Mouse (Mus musculus): Measurements from ENCODE around the gene BC052040. TPM values are rescaled to one million over a fixed set of nuclear protein-coding genes. Genes with fewer than 3 reads are reported as not detected.

BC052040 gene
- polyA plus RNA-seq, 1 experiment from 2014 or later, result 18.9 TPM

GRCm38 (mm10) chr2:115726806-115727205 lies 145.3 kb downstream of the BC052040 start:
- Histone ChIP-seq H3K9me3 (replicated peaks; ENCODE audit: control insufficient read depth, low read length) (no peaks in the 10 kb centered on the region), H3K4me2 (ENCODE audit: low read length) (no peak overlapping the region), H3K36me3 (ENCODE audit: control insufficient read depth, insufficient read depth, low read length) (no peaks in the 10 kb centered on the region), H3K4me3 (ENCODE audit: low read depth, low read length) (no peak overlapping the region), H3K4me1 (ENCODE audit: control insufficient read depth, insufficient read depth, low read length) (peaks cover 30% of the 10 kb centered on the region), H3K27ac (ENCODE audit: low read depth, low read length) (peak overlapping the region; percentile 88), H3K9ac (ENCODE audit: low read length) (no peak overlapping the region), H3K27me3 (replicated peaks; ENCODE audit: control insufficient read depth, insufficient read depth, low read length) (no peaks in the 10 kb centered on the region)
- WGBS, result 34% methylated on average over 5 of the region's 5 CpGs
- DNase-seq (ENCODE audit: low spot score) (peak; percentile 50), ATAC-seq (no peak)

- Histone ChIP-seq H3K27me3 (replicated peaks; ENCODE audit: control insufficient read depth, insufficient read depth, low read length) (no peaks in the 10 kb centered on the region), H3K9ac (ENCODE audit: low read length) (no peak overlapping the region), H3K9me3 (replicated peaks; ENCODE audit: control insufficient read depth, low read length) (no peaks in the 10 kb centered on the region), H3K4me1 (ENCODE audit: control insufficient read depth, insufficient read depth, low read length) (peaks cover 17% of the 10 kb centered on the region), H3K27ac (ENCODE audit: low read depth, low read length) (no peak overlapping the region), H3K4me3 (ENCODE audit: low read depth, low read length) (no peak overlapping the region), H3K4me2 (ENCODE audit: low read length) (no peak overlapping the region), H3K36me3 (ENCODE audit: control insufficient read depth, insufficient read depth, low read length) (no peaks in the 10 kb centered on the region)
- no peak for ATAC-seq
- 94% methylated on average over 6 of the region's 6 CpGs for WGBS
- no peak for DNase-seq (ENCODE audit: low spot score)
Measured at GRCm38 (mm10) chr2:115728627-115729026, 147.1 kb downstream of the BC052040 start.

- no peak for DNase-seq (ENCODE audit: low spot score)
- no peaks in the 10 kb centered on the region for H3K36me3 ChIP-seq (ENCODE audit: control insufficient read depth, insufficient read depth, low read length)
Measured at GRCm38 (mm10) chr2:115730502-115730901, 149.0 kb downstream of the BC052040 start.

GRCm38 (mm10) chr2:115731171-115731570 lies 149.7 kb downstream of the BC052040 start:
- ATAC-seq, result no peak
- no peaks in the 10 kb centered on the region for H3K9me3 ChIP-seq (replicated peaks; ENCODE audit: control insufficient read depth, low read length)
- H3K27me3 ChIP-seq (replicated peaks; ENCODE audit: control insufficient read depth, insufficient read depth, low read length), result no peaks in the 10 kb centered on the region
- no peak overlapping the region for H3K4me2 ChIP-seq (ENCODE audit: low read length)
- no peak overlapping the region for H3K9ac ChIP-seq (ENCODE audit: low read length)
- 0 out of 2 replicates have a peak, but pooled peaks cover 4% of the 10 kb centered on the region for H3K4me1 ChIP-seq (ENCODE audit: control insufficient read depth, insufficient read depth, low read length)
- no peak overlapping the region for H3K27ac ChIP-seq (ENCODE audit: low read depth, low read length)
- H3K4me3 ChIP-seq (ENCODE audit: low read depth, low read length), result no peak overlapping the region
- WGBS, result 83% methylated on average over 3 of the region's 3 CpGs
- H3K36me3 ChIP-seq (ENCODE audit: control insufficient read depth, insufficient read depth, low read length), result no peaks in the 10 kb centered on the region
- no peak for DNase-seq (ENCODE audit: low spot score)

More at GRCm38 (mm10) chr2:115730502-115730901, 149.0 kb downstream of the BC052040 start:
- Histone ChIP-seq H3K9ac (ENCODE audit: low read length) (no peak overlapping the region), H3K4me3 (ENCODE audit: low read depth, low read length) (no peak overlapping the region), H3K9me3 (replicated peaks; ENCODE audit: control insufficient read depth, low read length) (no peaks in the 10 kb centered on the region), H3K4me1 (ENCODE audit: control insufficient read depth, insufficient read depth, low read length) (0 out of 2 replicates have a peak, but pooled peaks cover 7% of the 10 kb centered on the region), H3K4me2 (ENCODE audit: low read length) (no peak overlapping the region), H3K27me3 (replicated peaks; ENCODE audit: control insufficient read depth, insufficient read depth, low read length) (no peaks in the 10 kb centered on the region), H3K27ac (ENCODE audit: low read depth, low read length) (no peak overlapping the region)
- 85% methylated on average over 6 of the region's 6 CpGs for WGBS
- ATAC-seq, result no peak

GRCm38 (mm10) chr2:115732572-115732971 lies 151.1 kb downstream of the BC052040 start:
- H3K27me3 ChIP-seq (replicated peaks; ENCODE audit: control insufficient read depth, insufficient read depth, low read length), result no peaks in the 10 kb centered on the region
- no peak overlapping the region for H3K4me2 ChIP-seq (ENCODE audit: low read length)
- WGBS, result 89% methylated on average over 4 of the region's 4 CpGs
- H3K4me1 ChIP-seq (ENCODE audit: control insufficient read depth, insufficient read depth, low read length), result no peaks in the 10 kb centered on the region
- ATAC-seq, result no peak
- no peak overlapping the region for H3K27ac ChIP-seq (ENCODE audit: low read depth, low read length)
- no peaks in the 10 kb centered on the region for H3K9me3 ChIP-seq (replicated peaks; ENCODE audit: control insufficient read depth, low read length)
- no peak overlapping the region for H3K4me3 ChIP-seq (ENCODE audit: low read depth, low read length)
- no peak for DNase-seq (ENCODE audit: low spot score)
- no peak overlapping the region for H3K9ac ChIP-seq (ENCODE audit: low read length)
- no peaks in the 10 kb centered on the region for H3K36me3 ChIP-seq (ENCODE audit: control insufficient read depth, insufficient read depth, low read length)

- no peak overlapping the region for H3K4me2 ChIP-seq (ENCODE audit: low read length)
- H3K9me3 ChIP-seq (replicated peaks; ENCODE audit: control insufficient read depth, low read length), result no peaks in the 10 kb centered on the region
- no peak for DNase-seq (ENCODE audit: low spot score)
- no peak overlapping the region for H3K4me3 ChIP-seq (ENCODE audit: low read depth, low read length)
- ATAC-seq, result no peak
- no peaks in the 10 kb centered on the region for H3K27me3 ChIP-seq (replicated peaks; ENCODE audit: control insufficient read depth, insufficient read depth, low read length)
- no peak overlapping the region for H3K27ac ChIP-seq (ENCODE audit: low read depth, low read length)
- H3K9ac ChIP-seq (ENCODE audit: low read length), result no peak overlapping the region
- 90% methylated on average over 8 of the region's 8 CpGs for WGBS
- H3K4me1 ChIP-seq (ENCODE audit: control insufficient read depth, insufficient read depth, low read length), result no peaks in the 10 kb centered on the region
- no peaks in the 10 kb centered on the region for H3K36me3 ChIP-seq (ENCODE audit: control insufficient read depth, insufficient read depth, low read length)
Measured at GRCm38 (mm10) chr2:115733017-115733692, 151.6 kb downstream of the BC052040 start.

GRCm38 (mm10) chr2:115734850-115735249 lies 153.3 kb downstream of the BC052040 start:
- DNase-seq (ENCODE audit: low spot score), result no peak
- H3K9ac ChIP-seq (ENCODE audit: low read length), result no peak overlapping the region
- ATAC-seq, result no peak
- no peaks in the 10 kb centered on the region for H3K36me3 ChIP-seq (ENCODE audit: control insufficient read depth, insufficient read depth, low read length)
- H3K9me3 ChIP-seq (replicated peaks; ENCODE audit: control insufficient read depth, low read length), result no peaks in the 10 kb centered on the region
- H3K27ac ChIP-seq (ENCODE audit: low read depth, low read length), result no peak overlapping the region
- WGBS, result 95% methylated on average over 6 of the region's 6 CpGs
- H3K4me1 ChIP-seq (ENCODE audit: control insufficient read depth, insufficient read depth, low read length), result no peaks in the 10 kb centered on the region
- no peak overlapping the region for H3K4me3 ChIP-seq (ENCODE audit: low read depth, low read length)
- no peaks in the 10 kb centered on the region for H3K27me3 ChIP-seq (replicated peaks; ENCODE audit: control insufficient read depth, insufficient read depth, low read length)
- H3K4me2 ChIP-seq (ENCODE audit: low read length), result no peak overlapping the region

- Histone ChIP-seq H3K27ac (ENCODE audit: low read depth, low read length) (no peak overlapping the region), H3K9ac (ENCODE audit: low read length) (no peak overlapping the region), H3K4me1 (ENCODE audit: control insufficient read depth, insufficient read depth, low read length) (no peaks in the 10 kb centered on the region), H3K9me3 (replicated peaks; ENCODE audit: control insufficient read depth, low read length) (no peaks in the 10 kb centered on the region), H3K4me2 (ENCODE audit: low read length) (no peak overlapping the region), H3K36me3 (ENCODE audit: control insufficient read depth, insufficient read depth, low read length) (no peaks in the 10 kb centered on the region), H3K4me3 (ENCODE audit: low read depth, low read length) (no peak overlapping the region), H3K27me3 (replicated peaks; ENCODE audit: control insufficient read depth, insufficient read depth, low read length) (no peaks in the 10 kb centered on the region)
- WGBS, result 93% methylated on average over 3 of the region's 3 CpGs
- ATAC-seq, result no peak
- DNase-seq (ENCODE audit: low spot score), result no peak
Measured at GRCm38 (mm10) chr2:115736416-115736815, 154.9 kb downstream of the BC052040 start.

GRCm38 (mm10) chr2:115737966-115738365 lies 156.4 kb downstream of the BC052040 start:
- 92% methylated on average over 2 of the region's 2 CpGs for WGBS
- no peaks in the 10 kb centered on the region for H3K9me3 ChIP-seq (replicated peaks; ENCODE audit: control insufficient read depth, low read length)
- no peak overlapping the region for H3K27ac ChIP-seq (ENCODE audit: low read depth, low read length)

More at GRCm38 (mm10) chr2:115737966-115738365, 156.4 kb downstream of the BC052040 start:
- Histone ChIP-seq H3K36me3 (ENCODE audit: control insufficient read depth, insufficient read depth, low read length) (no peaks in the 10 kb centered on the region), H3K4me3 (ENCODE audit: low read depth, low read length) (no peak overlapping the region), H3K4me2 (ENCODE audit: low read length) (no peak overlapping the region), H3K9ac (ENCODE audit: low read length) (no peak overlapping the region), H3K4me1 (ENCODE audit: control insufficient read depth, insufficient read depth, low read length) (no peaks in the 10 kb centered on the region), H3K27me3 (replicated peaks; ENCODE audit: control insufficient read depth, insufficient read depth, low read length) (no peaks in the 10 kb centered on the region)
- ATAC-seq (no peak), DNase-seq (ENCODE audit: low spot score) (no peak)
